Mouse (Mus musculus): Measurements from ENCODE around the gene Ggact.

The Ggact gene

DNA sequence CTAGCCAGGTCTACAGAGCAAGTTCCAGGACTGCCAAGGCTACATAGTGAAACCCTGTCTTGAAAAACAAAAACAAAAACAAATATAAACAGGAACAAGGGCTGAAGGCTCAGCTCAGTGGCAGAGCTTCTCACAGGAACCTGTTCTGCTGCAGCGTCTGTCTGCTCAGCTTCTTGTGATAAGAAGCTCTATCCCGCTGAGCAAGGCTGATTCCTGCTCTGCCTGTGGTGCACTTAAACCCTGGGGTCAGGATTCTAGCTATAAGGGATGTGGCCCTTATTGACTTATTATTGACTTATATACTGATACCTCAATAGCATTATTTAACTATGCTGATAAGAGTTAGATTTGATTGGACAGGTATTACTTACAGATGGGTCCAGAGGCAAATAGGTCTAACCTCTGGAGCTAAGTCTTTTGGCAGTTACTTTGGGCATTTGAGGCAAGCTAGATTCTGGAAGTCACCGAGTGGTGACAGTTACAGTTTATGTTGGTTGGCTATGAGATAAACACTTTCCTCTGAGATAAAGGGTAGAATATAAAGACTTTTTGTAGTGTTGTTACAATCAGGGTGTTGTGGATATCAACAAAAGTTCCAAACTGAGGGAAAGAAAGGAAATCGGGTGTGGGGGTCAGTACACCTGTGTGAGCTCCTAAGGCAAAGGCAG is 48.0 kb downstream of the Ggact start:
- no peak for DNase-seq

DNA sequence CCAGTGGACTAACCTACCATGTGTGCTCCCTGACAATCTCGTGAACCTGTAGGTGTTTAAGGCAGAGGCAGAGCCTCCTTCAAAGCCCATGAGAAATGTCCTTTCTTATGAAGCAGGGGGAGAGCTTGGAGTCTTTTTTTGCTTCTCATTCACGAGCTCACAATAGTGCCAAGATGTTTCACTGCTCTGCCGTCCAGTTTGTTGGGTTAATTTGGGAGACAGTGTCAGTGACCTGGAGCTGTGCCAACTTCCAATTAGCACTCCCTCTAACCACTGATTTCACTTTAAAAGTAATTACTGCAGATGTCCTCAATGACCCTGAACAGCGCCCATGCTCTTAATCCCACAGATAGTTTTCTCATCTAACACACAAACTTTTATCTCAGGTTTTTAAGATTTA is 50.9 kb downstream of the Ggact start:
- DNase-seq = no peak

DNA sequence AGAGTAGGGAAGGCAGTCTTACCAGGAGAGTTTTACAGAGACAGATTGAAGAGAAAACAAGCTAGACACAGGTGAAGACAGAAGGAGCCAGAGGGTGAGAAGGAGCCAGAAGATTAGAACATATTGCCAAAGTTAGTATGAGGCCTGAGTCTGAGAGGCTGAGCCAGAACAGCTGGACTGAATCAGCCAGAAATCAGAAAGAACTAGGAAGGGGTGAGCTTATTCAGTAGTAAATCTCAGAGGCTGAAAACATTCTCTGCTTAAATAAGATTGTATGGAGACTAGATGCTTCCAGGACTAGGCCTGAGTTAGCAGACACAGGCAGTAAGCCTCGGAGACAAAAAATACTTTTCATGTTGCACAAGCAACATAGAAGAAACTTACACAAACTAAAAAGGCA is 53.8 kb downstream of the Ggact start:
- no peak for DNase-seq

DNA sequence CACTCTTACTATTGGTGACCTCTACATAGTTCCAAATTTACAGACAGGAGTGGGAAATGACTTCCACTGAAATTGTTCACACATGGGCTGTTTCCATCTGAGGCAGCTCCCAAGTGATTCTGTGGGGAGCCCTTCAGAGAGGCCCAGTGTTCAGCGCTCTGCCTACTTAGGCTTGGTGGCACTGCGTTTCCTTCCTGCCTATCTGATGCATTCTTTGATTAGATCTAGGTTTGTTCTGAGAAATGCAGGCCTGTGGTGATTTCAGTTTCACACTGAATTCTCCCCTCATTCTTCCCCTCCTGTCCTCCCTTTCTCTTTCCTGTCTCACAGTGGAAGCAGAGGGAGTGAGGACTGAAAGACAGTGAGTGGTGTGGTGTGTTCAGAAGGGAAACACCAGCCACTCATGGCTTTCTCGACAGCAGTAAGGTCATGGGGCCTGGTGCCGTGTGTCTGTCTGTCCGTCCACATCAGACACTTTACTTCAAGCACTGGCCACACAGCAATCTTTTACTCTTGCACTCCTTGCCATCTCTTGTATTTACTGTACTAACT is 61.0 kb downstream of the Ggact start:
- DNase-seq = no peak

DNA sequence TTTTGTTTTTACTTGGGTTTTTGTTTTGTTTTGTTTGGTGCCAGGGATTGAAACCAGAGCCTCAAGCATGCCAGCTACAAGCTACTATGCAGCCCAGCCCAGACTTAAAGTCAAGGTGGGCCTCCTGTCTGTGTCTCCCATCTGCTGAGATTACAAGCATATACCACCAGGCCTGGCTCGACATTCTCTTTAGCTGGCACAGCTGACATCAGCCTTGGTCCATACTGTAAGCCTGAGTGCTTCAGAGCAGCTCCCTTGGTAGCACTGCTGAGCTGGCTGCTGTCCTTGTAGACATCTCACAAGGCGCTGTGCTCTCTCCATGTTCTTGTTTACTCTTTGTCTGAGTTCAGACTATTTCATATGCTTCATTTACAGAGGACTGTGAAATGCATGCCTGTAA is 76.5 kb downstream of the Ggact start:
- DNase-seq = no peak

DNA sequence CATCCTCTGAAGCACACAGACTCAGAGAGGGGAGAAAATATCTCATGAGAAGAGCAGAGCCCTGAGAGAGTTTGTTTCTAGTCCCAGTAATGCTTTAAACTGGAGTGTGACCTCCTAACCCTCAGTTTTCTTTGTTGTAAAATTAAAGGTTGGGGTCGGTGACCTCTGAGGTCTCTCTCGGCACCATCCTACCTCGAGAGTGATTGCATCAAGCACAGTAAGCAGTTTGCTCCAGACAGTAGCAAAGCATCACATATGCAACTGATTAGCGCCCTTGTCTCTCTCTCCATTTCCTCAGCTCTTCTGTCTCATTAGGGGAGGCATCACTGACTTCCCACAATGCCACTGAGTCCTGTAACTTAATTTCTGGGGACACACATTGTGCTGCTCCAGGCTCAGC is 77.3 kb downstream of the Ggact start:
- DNase-seq = no peak

DNA sequence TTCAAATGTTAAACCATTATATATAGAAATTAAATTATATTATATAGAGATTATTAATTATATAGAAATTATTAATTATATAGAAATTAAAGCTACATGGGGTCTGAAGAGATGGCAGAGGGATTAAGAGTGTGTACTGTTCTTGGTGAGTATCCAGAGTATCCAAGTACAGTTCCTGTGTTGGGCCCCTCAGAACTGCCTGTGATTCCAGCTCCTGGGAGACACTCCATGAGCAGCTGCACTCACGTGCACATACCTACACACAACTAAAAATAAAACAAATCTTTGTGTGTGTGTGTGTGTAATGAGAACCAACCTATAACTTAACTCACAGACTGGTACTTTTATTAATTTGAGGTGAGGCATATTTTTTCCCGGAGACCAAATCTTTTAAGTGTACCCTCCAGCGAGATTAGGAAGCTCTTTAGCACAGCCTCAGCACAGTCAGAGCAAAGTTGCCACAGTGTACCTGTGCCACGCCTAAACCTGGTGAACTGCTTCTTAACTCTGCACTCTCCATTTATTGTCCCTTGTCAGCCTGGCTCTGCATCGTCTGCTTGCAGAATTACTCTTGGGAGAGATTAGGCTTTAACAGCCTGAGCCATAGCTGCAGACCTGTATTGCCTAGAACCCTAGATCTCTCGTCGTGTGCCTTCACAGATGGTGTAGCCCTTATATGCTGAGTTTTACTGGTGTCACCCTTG is 77.9 kb downstream of the Ggact start:
- no peak for DNase-seq

DNA sequence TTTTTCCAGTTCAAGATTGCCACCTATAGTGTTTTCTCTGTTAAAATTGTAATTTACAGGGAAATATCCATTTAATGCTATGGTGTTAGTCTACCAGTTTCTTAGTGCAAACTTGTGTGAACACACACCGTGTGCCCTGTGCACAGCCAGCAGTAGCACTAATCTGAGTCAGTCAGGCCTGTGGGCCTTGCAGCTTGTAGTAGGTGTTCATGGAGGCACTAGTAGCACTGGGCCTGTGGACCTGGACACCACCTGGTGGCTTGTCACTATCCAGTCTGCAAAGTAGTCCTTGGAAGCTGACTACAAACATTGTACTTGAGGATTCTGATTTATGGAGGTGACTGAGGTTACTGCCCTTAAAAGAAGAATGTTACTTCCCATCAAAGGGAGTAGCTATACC is 78.8 kb downstream of the Ggact start:
- no peak for DNase-seq

DNA sequence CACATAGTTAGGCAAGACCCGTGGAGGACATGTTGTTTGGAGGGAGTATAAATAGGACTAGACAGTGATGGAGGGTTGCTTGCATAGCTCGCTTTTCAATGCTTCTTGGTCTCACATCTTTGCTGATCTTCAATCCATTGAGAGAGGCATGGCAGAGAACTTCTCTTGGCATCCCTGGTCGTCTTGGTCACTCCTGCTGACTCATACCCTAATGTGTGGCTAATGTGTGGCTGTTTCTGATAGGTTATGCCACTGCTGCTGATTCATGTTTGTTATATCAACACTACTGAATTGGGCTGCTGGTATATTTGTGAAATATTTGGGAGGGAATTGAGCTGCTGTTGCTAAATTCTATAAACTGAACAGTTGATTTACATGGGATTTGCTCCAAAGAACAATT is 79.9 kb downstream of the Ggact start:
- no peak for DNase-seq

DNA sequence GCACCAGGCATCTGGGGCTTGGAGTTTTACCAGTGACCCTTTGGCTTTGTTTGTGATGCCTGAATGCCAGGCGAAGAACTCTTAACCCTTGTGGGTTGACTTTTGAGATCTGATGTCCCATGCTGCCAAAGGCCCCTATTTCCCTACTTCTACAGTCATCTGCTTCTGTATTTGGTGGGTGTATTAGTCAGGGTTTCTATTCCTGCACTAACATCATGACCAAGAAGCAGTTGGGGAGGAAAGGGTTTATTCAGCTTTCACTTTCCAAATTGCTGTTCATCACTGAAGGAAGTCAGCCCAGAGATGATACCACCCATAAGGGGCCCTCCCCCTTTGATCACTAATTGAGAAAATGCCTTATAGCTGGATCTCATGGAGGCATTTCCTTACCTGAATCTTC is 83.1 kb downstream of the Ggact start:
- no peak for DNase-seq

DNA sequence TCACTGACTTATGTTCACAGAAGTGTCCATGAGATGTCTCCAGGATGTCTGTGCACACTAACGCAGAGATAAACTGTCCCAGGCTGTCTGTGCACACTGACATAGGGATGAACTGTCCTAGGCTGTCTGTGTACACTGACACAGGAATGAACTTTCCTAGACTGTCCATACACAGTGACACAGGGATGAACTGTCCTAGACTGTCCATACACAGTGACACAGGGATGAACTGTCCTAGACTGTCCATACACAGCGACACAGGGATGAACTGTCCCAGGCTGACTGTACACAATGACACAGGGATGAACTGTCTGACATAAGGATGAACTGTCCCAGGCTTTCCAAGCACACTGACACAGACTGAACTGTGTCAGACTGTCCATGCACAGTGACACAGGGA is 88.1 kb downstream of the Ggact start:
- no peak for DNase-seq

DNA sequence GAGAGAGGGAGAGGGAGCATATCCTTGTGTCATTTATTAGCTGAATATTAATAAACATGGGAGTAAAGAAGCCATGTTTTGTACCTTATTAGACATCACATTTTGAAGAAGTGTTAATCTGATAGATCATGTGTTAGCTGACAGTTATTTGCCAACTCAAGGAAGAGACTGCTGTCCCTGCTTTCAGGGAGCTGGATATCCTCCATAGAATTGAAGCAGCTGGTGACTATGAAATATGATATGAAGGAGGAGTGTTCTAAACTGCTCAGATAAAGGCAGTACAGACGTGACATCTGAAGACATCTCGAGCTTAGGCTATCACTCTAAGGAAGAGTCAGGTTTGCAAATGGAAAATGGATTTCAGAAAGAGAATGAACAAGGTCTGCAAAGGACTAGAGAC is 89.8 kb downstream of the Ggact start:
- no peak for DNase-seq

DNA sequence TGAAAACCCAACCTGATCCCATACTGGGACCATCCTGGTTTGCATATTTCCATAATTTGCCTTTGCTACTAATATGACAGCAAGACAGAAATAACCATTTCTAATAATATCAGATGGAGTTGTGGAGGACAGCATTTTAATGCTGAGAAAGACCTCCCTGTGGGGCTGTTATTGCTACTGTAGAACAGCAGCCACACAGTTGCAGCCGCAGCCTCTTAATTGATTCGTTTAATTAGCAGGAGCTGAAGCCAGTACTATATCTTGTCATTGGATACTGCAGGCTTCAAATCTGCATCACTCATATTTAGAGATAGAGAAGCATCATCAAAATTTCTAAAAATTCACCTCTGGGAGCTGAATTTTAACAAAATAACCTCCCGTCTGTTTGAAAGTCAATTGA is 92.6 kb downstream of the Ggact start:
- DNase-seq = no peak

DNA sequence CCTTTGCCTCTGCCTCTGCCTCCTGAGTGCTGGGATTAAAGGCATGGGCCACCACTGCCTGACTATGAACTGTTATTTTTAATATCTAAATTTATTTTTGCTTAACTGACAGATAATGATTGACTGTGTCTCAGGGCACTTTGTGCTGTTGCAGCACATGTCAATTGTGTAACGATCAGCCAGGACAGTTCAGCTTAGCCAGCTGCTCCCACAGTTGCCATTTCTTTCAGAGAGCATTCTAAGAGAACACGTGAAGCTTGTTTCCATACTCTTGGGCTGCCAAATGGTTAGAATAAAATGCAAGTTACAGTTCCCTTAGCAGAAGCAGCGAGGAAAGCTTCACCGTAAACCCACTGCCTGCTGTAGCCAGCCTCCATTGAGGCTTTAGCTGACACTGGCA is 113.3 kb downstream of the Ggact start:
- DNase-seq = no peak

DNA sequence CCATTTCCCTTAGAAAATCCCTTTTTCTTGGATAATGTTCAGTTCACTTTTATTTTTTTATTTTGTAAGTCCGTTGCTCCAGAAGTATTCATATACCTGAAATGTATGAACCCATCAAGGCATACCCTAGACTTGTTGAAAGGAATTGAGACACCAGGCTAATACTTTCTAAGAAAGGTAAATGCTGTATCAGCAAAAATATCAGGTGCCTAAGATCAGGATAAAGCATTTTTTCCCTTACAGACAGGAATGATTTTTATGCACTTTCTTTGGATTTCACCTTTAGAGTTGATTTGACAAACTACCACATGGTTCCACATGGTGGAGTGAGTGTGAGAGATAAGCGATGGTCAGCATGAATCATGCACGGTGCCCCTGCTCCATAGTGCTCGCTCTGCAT is 120.2 kb downstream of the Ggact start:
- no peak for DNase-seq

DNA sequence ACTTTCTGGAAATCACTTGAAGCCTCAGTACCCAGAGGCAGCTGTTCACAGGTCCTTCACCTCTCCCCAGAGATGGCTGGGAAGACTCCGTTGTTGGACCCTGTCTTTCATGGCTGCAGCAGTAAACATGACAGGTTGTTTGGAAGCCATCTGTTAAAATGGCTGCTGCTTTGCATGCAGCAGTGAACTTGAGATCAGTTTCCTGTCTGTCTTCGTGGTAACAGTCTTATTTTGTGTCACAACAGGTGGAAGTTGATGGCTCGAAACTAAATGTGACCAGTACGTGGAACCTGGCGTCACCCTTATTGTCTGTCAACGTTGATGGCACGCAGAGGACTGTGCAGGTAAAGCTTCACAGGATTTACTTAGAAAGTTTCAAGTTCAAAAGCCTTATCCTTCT is 123.4 kb downstream of the Ggact start:
- DNase-seq = no peak

DNA sequence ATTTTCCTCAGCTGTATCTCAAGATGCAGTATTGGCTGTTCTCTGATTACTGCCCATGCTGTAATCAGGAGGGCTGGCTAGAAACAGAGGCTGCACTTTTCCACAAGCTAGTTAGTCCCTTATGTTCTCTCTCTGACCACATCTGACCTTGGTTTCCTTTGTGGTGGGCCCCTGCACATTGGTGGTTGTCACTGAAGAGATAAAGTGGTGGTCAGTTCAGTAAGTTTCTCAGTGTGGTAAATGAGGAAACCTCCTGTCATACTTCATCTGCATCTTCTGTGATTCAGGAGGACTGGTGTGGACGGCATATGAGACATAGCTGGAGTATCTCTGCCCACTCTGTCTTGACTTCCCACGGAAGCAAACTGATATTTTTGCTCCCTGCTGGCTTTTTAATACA is 125.4 kb downstream of the Ggact start:
- no peak for DNase-seq

DNA sequence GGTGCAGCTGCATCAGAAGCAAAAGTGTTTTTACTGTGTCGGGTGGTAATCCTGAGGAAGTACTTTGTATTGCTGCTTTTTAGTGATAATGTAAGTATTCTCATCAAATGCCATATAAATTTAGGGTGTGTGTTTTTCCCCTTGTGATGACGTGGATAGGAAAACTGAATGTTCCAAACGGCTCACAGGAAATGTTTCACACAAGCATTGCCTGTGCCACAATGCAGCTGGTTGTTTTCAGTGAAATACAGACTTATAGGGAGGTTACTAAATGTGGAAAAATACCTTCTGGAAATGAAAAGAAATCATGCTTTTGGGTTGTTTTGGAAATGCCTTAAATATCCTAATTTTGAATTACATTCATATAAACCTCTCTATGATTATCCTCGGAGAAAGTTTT is 128.9 kb downstream of the Ggact start:
- DNase-seq = no peak

DNA sequence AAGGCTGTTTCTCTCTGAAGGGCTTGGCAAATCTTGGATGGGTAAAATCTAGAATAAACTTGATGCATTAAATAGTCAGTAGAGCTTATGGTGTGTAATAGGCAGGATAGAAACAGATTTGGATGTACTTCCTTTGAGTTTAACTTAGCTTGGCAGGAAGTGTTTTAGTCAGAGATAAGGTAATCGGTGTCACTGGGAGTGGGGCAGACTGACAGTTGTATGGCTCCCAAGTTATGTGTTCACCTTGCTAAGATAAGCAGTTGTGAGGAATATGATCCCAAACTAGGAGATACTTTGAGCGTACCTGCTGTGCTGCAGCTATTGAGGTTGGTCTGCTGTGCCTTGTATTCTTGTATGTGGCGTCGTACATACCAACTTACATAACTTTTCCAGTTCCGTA is 147.1 kb downstream of the Ggact start:
- no peak for DNase-seq

All from lung, postnatal 36 days (tissue).